In genomic region chr12:12333526-12334310, GRCm38 (mm10) we compare ENCODE assay signal across 13 mouse cellular contexts.
"Had no signal": no experiment of that assay in that cellular context is flagged by ENCODE, and none has a peak within 500 bp of the region (broad histone marks: within the 10 kb centered on the region; RNA-seq: fewer than 3 reads in every experiment).

No protein-coding gene starts in this region.

- DNase-seq: kidney, adult 18-20 months; kidney, adult 9 months; left cerebral cortex, postnatal 4 days; thymus, adult 18-20 months; thymus, postnatal 36 days had no signal

- H3K4me3 ChIP-seq: limb, embryonic 12.5 days; limb, embryonic 15.5 days; liver, embryonic 12.5 days; liver, embryonic 15.5 days; midbrain, embryonic 12.5 days had no signal

- H3K9ac ChIP-seq: limb, embryonic 12.5 days; limb, embryonic 15.5 days; liver, embryonic 12.5 days; liver, embryonic 15.5 days; lung, embryonic 14.5 days; midbrain, embryonic 12.5 days had no signal

- ATAC-seq: intestine, embryonic 16.5 days; liver, embryonic 12.5 days; midbrain, embryonic 16.5 days had no signal

- H3K4me2 ChIP-seq: limb, embryonic 12.5 days; limb, embryonic 15.5 days; liver, embryonic 12.5 days; liver, embryonic 15.5 days; lung, embryonic 14.5 days; midbrain, embryonic 12.5 days had no signal

- H3K4me1 ChIP-seq: limb, embryonic 12.5 days; limb, embryonic 15.5 days; liver, embryonic 12.5 days; liver, embryonic 15.5 days; midbrain, embryonic 12.5 days had no signal

- H3K9me3 ChIP-seq: limb, embryonic 12.5 days; limb, embryonic 15.5 days; liver, embryonic 12.5 days; liver, embryonic 15.5 days; midbrain, embryonic 12.5 days had no signal

- H3K27me3 ChIP-seq: limb, embryonic 12.5 days; limb, embryonic 15.5 days; liver, embryonic 12.5 days; liver, embryonic 15.5 days; midbrain, embryonic 12.5 days had no signal

- H3K27ac ChIP-seq: limb, embryonic 12.5 days; limb, embryonic 15.5 days; liver, embryonic 12.5 days; liver, embryonic 15.5 days; midbrain, embryonic 12.5 days had no signal

- H3K36me3 ChIP-seq: limb, embryonic 12.5 days; limb, embryonic 15.5 days; liver, embryonic 12.5 days; liver, embryonic 15.5 days; midbrain, embryonic 12.5 days had no signal
